Mouse (Mus musculus): ENCODE measurements around the gene Atp2b2.

DNA sequence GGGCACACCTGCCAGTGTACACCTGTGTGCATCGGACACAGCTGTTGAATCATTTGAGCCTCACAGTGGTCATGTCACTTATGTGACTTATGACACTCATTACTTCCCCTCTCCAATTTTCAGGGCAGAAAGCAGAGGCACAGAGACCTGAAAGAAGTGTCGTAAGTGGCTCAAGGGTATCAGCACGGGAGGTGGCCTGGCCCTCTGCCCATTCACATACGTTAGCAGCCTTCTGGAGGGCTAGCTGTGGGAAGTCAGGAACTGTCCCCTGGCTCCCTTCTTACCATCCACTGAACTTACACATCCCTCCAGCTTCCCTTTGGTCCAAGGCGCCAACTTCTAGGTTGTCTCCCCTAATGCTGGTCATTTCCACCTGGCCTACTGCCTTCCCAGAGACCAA lies 132.6 kb downstream of the Atp2b2 start:
- TF ChIP-seq CTCF (IDR thresholded peaks at IDR 0.05; ENCODE audit: insufficient read depth, low read depth, low read length) (no peak), POLR2A (IDR thresholded peaks at IDR 0.05; ENCODE audit: insufficient read depth, low read depth, low read length) (no peak)

All from olfactory bulb, adult 2 months (tissue).